Comparison of ENCODE assay signal across 8 mouse cellular contexts in the genomic region with DNA sequence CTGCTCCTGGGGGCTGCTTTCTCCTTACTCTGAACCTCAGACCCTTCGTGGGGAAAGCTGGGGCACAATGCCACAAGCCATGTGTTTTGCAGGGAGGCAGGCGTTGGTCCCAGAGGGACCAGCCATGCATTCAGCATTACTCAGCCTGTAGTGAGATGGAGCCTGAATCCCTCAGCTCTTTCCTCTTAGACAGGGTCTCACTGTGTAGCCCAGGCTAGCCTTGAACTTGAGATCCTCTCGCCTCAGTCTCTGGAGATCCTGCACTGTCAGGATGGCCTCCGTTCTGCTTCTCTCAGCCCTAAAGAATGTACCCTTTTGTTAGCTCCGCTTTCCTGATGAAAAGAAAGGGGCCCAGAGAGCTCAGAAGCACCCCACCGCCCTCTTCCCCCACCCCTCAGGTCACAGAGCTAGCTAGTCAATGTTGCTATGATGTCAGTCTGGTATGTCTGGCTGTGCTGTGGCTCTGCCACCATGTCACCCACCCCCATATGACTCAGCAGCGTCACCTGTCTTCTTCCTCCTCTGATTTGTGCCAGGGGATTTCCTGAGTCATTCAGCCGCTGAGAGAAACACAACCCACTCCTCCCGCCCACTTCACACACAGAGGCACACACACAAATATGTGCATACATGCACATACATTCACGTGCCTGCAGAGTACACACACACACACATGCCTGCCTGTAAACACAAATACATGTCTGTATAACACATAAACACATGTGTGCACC. TPM values are rescaled to one million over a fixed set of nuclear protein-coding genes. Genes with fewer than 3 reads are reported as not detected.
DNase-seq lines count a peak whose midpoint lies in the region; ATAC-seq and TF ChIP-seq lines count a peak whose summit lies in the region.

No protein-coding gene starts in this region.

- peaks cover 52% of the 10 kb centered on the region for H3K4me1 ChIP-seq in stomach, embryonic 14.5 days (ENCODE audit: control insufficient read depth, insufficient read depth, low read length)
- H3K4me1 ChIP-seq in stomach, postnatal 0 days (replicated peaks; ENCODE audit: control insufficient read depth, insufficient read depth) = peaks cover 9% of the 10 kb centered on the region
- peaks cover 40% of the 10 kb centered on the region for H3K4me1 ChIP-seq in stomach, embryonic 16.5 days (ENCODE audit: control insufficient read depth, insufficient read depth, low read length)

- H3K27ac ChIP-seq in stomach, embryonic 14.5 days (ENCODE audit: low read length) = peak overlapping the region; percentile 21; the same call in 1 of the 2 replicates
- no peak overlapping the region for H3K27ac ChIP-seq in stomach, postnatal 0 days (replicated peaks)
- peak overlapping the region; percentile 29; the same call in 1 of the 2 replicates for H3K27ac ChIP-seq in stomach, embryonic 16.5 days (ENCODE audit: low read length)

- H3K27me3 ChIP-seq in stomach, embryonic 14.5 days (ENCODE audit: control insufficient read depth, insufficient read depth, low read length) = no peaks in the 10 kb centered on the region
- H3K27me3 ChIP-seq in stomach, postnatal 0 days (ENCODE audit: control insufficient read depth, insufficient read depth, low read length) = no peaks in the 10 kb centered on the region
- no peaks in the 10 kb centered on the region for H3K27me3 ChIP-seq in stomach, embryonic 16.5 days (ENCODE audit: control insufficient read depth, insufficient read depth, low read length)

- intact Hi-C loops in left cerebral cortex, postnatal 14 days (cut with DNase I) = no loop called here

- H3K36me3 ChIP-seq in stomach, embryonic 14.5 days (ENCODE audit: control insufficient read depth, insufficient read depth, low read length) = no peaks in the 10 kb centered on the region
- H3K36me3 ChIP-seq in stomach, postnatal 0 days (ENCODE audit: control insufficient read depth, insufficient read depth, low read length) = no peaks in the 10 kb centered on the region
- H3K36me3 ChIP-seq in stomach, embryonic 16.5 days (ENCODE audit: control insufficient read depth, insufficient read depth, low read length) = no peaks in the 10 kb centered on the region

- no peak for ATAC-seq in stomach, embryonic 14.5 days (ENCODE audit: insufficient number of reproducible peaks, insufficient read depth, low FRiP score, low read depth)
- ATAC-seq in stomach, postnatal 0 days (ENCODE audit: low FRiP score, low TSS enrichment) = no peak
- ATAC-seq in stomach, embryonic 16.5 days (ENCODE audit: insufficient read depth, low FRiP score) = no peak

- TF ChIP-seq EP300 in stomach, postnatal 0 days (optimal IDR thresholded peaks at IDR 0.05) = no peak

- no peak overlapping the region for H3K9ac ChIP-seq in stomach, embryonic 14.5 days (replicated peaks; ENCODE audit: low read depth, low read length)
- H3K9ac ChIP-seq in stomach, postnatal 0 days (ENCODE audit: low read length) = no peak overlapping the region
- H3K9ac ChIP-seq in stomach, embryonic 16.5 days (ENCODE audit: low read length) = 0 out of 2 replicates have a peak overlapping the region, but pooled peaks have one; percentile 23

- H3K9me3 ChIP-seq in stomach, embryonic 14.5 days (ENCODE audit: control insufficient read depth, low read depth, low read length) = no peaks in the 10 kb centered on the region
- H3K9me3 ChIP-seq in stomach, postnatal 0 days (ENCODE audit: control insufficient read depth, low read length) = no peaks in the 10 kb centered on the region
- no peaks in the 10 kb centered on the region for H3K9me3 ChIP-seq in stomach, embryonic 16.5 days (replicated peaks; ENCODE audit: control insufficient read depth, low read length)

- TF ChIP-seq CTCF in stomach, postnatal 0 days (IDR thresholded peaks at IDR 0.05; ENCODE audit: low read depth) = no peak

- no peak overlapping the region for H3K4me2 ChIP-seq in stomach, embryonic 14.5 days (replicated peaks; ENCODE audit: low read depth, low read length)
- H3K4me2 ChIP-seq in stomach, postnatal 0 days (replicated peaks; ENCODE audit: low read depth) = no peak overlapping the region
- H3K4me2 ChIP-seq in stomach, embryonic 16.5 days (ENCODE audit: low read depth, low read length) = no peak overlapping the region

- H3K4me3 ChIP-seq in stomach, embryonic 14.5 days (ENCODE audit: low read depth, low read length) = no peak overlapping the region
- no peak overlapping the region for H3K4me3 ChIP-seq in stomach, postnatal 0 days (ENCODE audit: low read depth, low read length)
- H3K4me3 ChIP-seq in stomach, embryonic 16.5 days (replicated peaks; ENCODE audit: low read length) = no peak overlapping the region

- DNase-seq in adrenal gland, adult 2 months = peak; percentile 81
- DNase-seq in adrenal gland, adult 18-20 months (ENCODE audit: low spot score in 2 of 2) = no peak
- no peak for DNase-seq in stomach, postnatal 0 days (ENCODE audit: low spot score)
- peak; percentile 66 to 85 for DNase-seq in left cerebral cortex, postnatal 14 days (ENCODE audit: low spot score in 2 of 2)
- no peak for DNase-seq in c-Kit-positive CD71-positive TER-119-positive erythroid progenitor cells, embryonic 14.5 days (ENCODE audit: low spot score)
- no peak for DNase-seq in lung, adult 18-20 months

- 45% methylated on average over 10 of the region's 10 CpGs for WGBS in stomach, embryonic 14.5 days
- WGBS in stomach, postnatal 0 days = 50% methylated on average over 10 of the region's 10 CpGs
- WGBS in stomach, embryonic 16.5 days = 48% methylated on average over 10 of the region's 10 CpGs

RNA-seq across cellular contexts. Expression of gene Gse1, which starts 2.7 kb away (rescaled TPM):
- total RNA-seq in adrenal gland, adult 2 months (2021) = 10 to 100 TPM; 27.1 to 28.7 TPM
- polyA plus RNA-seq in adrenal gland, adult 2 months (2012; rRNA removed) = 42.1 and 46.3 TPM in 2 replicates
- total RNA-seq in adrenal gland, adult 18-20 months (2021) = 10 to 100 TPM; 23.9 to 24.1 TPM
- 11.1 and 11.6 TPM in 2 replicates for polyA plus RNA-seq in stomach, embryonic 14.5 days (2014; fragmentation: Nextera tagmentation; extraction: Ambion mirVana)
- polyA plus RNA-seq in stomach, postnatal 0 days (2015; fragmentation: Nextera tagmentation; extraction: Ambion mirVana) = 6.4 and 7.0 TPM in 2 replicates
- 10 to 100 TPM; 49.0 to 57.3 TPM for total RNA-seq in left cerebral cortex, postnatal 14 days (2021)
- 6.0 and 6.9 TPM in 2 replicates for polyA plus RNA-seq in stomach, embryonic 16.5 days (2015; fragmentation: Nextera tagmentation; extraction: Ambion mirVana)

RNA-seq across cellular contexts. Expression of gene Fam92b, which starts 48.3 kb away (rescaled TPM):
- total RNA-seq in adrenal gland, adult 2 months (2021) = 1 to 10 TPM in 1 of 2 experiments, under 1 TPM in 1; 0.61 to 1.4 TPM
- 0.95 and 1.7 TPM in 2 replicates for polyA plus RNA-seq in adrenal gland, adult 2 months (2012; rRNA removed)
- total RNA-seq in adrenal gland, adult 18-20 months (2021) = 1 to 10 TPM in 1 of 2 experiments, under 1 TPM in 1; 0.70 to 1.6 TPM
- 1.2 and 2.0 TPM in 2 replicates for polyA plus RNA-seq in stomach, embryonic 14.5 days (2014; fragmentation: Nextera tagmentation; extraction: Ambion mirVana)
- 0.18 and 0.33 TPM in 2 replicates for polyA plus RNA-seq in stomach, postnatal 0 days (2015; fragmentation: Nextera tagmentation; extraction: Ambion mirVana)
- under 1 TPM in 1 of 2 experiments, not detected in 1; 0.47 TPM for total RNA-seq in left cerebral cortex, postnatal 14 days (2021)
- 0.57 and 0.72 TPM in 2 replicates for polyA plus RNA-seq in stomach, embryonic 16.5 days (2015; fragmentation: Nextera tagmentation; extraction: Ambion mirVana)

Comparison
In these comparisons a context has a peak if more than half of its experiments do, and no peak if none do; other contexts are left out.
1. DNase-seq: peak in adrenal gland, adult 2 months (single experiment) and left cerebral cortex, postnatal 14 days (2 of 2); none in adrenal gland, adult 18-20 months (0 of 2), stomach, postnatal 0 days (single experiment), c-Kit-positive CD71-positive TER-119-positive erythroid progenitor cells, embryonic 14.5 days (single experiment) and lung, adult 18-20 months (0 of 2).